11 mouse cellular contexts compared by ENCODE assay signal in genomic region chr3:69348197-69348920, GRCm38 (mm10). TPM values are rescaled to one million over a fixed set of nuclear protein-coding genes. Genes with fewer than 3 reads are reported as not detected.
A peak's percentile ranks its signal among the peaks of the same experiment; 100 is the strongest.
DNase-seq lines count a peak whose midpoint lies in the region; ATAC-seq and TF ChIP-seq lines count a peak whose summit lies in the region.
"Had no signal": no experiment of that assay in that cellular context is flagged by ENCODE, and none has a peak within 500 bp of the region (broad histone marks: within the 10 kb centered on the region; RNA-seq: fewer than 3 reads in every experiment).

No protein-coding gene starts in this region.

- H3K79me2 ChIP-seq in CH12.LX (replicated peaks; ENCODE audit: control insufficient read depth, extremely low read depth, insufficient read depth, poor library complexity, severe bottlenecking) = no peaks in the 10 kb centered on the region

- no peak for ATAC-seq in forebrain, postnatal 0 days
- no peak for ATAC-seq in forebrain, embryonic 16.5 days
- no peak for ATAC-seq in liver, embryonic 14.5 days (ENCODE audit: insufficient read depth)
- ATAC-seq in megakaryocyte-erythroid progenitor cell, adult 5-6 weeks (replicated peaks; ENCODE audit: low FRiP score, low TSS enrichment, poor library complexity, severe bottlenecking) = peak; percentile 40
- no peak for ATAC-seq in inflammation-experienced regulatory T-cells, adult 6 months

- TF ChIP-seq POLR2A in CH12.LX (IDR thresholded peaks at IDR 0.05; ENCODE audit: low read depth, low read length) = no peak

- H3K27me3 ChIP-seq in forebrain, postnatal 0 days (ENCODE audit: insufficient read depth, low read length) = no peaks in the 10 kb centered on the region
- no peaks in the 10 kb centered on the region for H3K27me3 ChIP-seq in forebrain, embryonic 16.5 days (replicated peaks; ENCODE audit: control insufficient read depth, insufficient read depth, low read length)
- H3K27me3 ChIP-seq in liver, embryonic 14.5 days (ENCODE audit: control insufficient read depth, insufficient read depth, low read length) = no peaks in the 10 kb centered on the region
- no peaks in the 10 kb centered on the region for H3K27me3 ChIP-seq in CH12.LX (replicated peaks)
- H3K27me3 ChIP-seq: midbrain, embryonic 12.5 days had no signal

- H3K4me3 ChIP-seq in forebrain, postnatal 0 days (ENCODE audit: low read depth, low read length) = no peak overlapping the region
- H3K4me3 ChIP-seq in forebrain, embryonic 16.5 days (replicated peaks; ENCODE audit: low read length) = no peak overlapping the region
- H3K4me3 ChIP-seq in liver, embryonic 14.5 days (ENCODE audit: insufficient read depth in 1 of 2, low read depth in 2 of 2, low read length in 2 of 2) = no peak overlapping the region
- H3K4me3 ChIP-seq in CH12.LX (replicated peaks in 1 of 3; ENCODE audit: low read depth in 2 of 3, low read length in 2 of 3, poor library complexity in 1 of 3) = no peak overlapping the region
- H3K4me3 ChIP-seq: midbrain, embryonic 12.5 days had no signal

- H3K4me1 ChIP-seq in forebrain, postnatal 0 days (ENCODE audit: insufficient read depth) = no peaks in the 10 kb centered on the region
- no peaks in the 10 kb centered on the region for H3K4me1 ChIP-seq in forebrain, embryonic 16.5 days (replicated peaks; ENCODE audit: control insufficient read depth, insufficient read depth, low read length)
- H3K4me1 ChIP-seq in liver, embryonic 14.5 days (replicated peaks; ENCODE audit: control insufficient read depth in 2 of 2, insufficient read depth in 2 of 2, low read length in 1 of 2) = peaks cover 3 to 15% of the 10 kb centered on the region in 2 experiments
- H3K4me1 ChIP-seq in CH12.LX (ENCODE audit: control insufficient read depth in 1 of 2, insufficient read depth in 2 of 2) = peaks cover 0 to 4% of the 10 kb centered on the region in 2 experiments; a peak in 2 of 4 replicates
- H3K4me1 ChIP-seq: midbrain, embryonic 12.5 days had no signal

- in situ Hi-C loops in CH12.LX (cut with MboI; ENCODE audit: low pct_ligation_motif_present, low pct_unique_long_range_greater_than_20kb, low sequenced_read_pairs) = no loop called here

- DNase-seq in forebrain, postnatal 0 days = no peak
- DNase-seq in liver, embryonic 14.5 days (ENCODE audit: low read depth in 3 of 3, low spot score in 3 of 3) = no peak
- DNase-seq in liver = no peak
- DNase-seq in CH12.LX (ENCODE audit: extremely low read depth) = peak; percentile 6
- DNase-seq in left cerebral cortex, adult 11 months (ENCODE audit: low spot score) = no peak
- DNase-seq: embryo, embryonic 11 days; kidney, adult 18-20 months had no signal

- 87% methylated on average over 11 of the region's 11 CpGs for WGBS in forebrain, postnatal 0 days
- WGBS in forebrain, embryonic 16.5 days = 88% methylated on average over 11 of the region's 11 CpGs
- WGBS in liver, embryonic 14.5 days (ENCODE audit: insufficient replicate concordance) = 73% methylated on average over 11 of the region's 11 CpGs

- H3K4me2 ChIP-seq in forebrain, postnatal 0 days (ENCODE audit: low read depth) = no peak overlapping the region
- no peak overlapping the region for H3K4me2 ChIP-seq in forebrain, embryonic 16.5 days (ENCODE audit: low read length)
- no peak overlapping the region for H3K4me2 ChIP-seq in liver, embryonic 14.5 days (ENCODE audit: low read depth)
- peak overlapping the region; percentile 64; the same call in 1 of the 2 replicates for H3K4me2 ChIP-seq in CH12.LX (ENCODE audit: insufficient read depth, low read depth, poor library complexity, severe bottlenecking)
- H3K4me2 ChIP-seq: midbrain, embryonic 12.5 days had no signal

- H3K9me3 ChIP-seq in forebrain, postnatal 0 days (ENCODE audit: low read length) = no peaks in the 10 kb centered on the region
- no peaks in the 10 kb centered on the region for H3K9me3 ChIP-seq in forebrain, embryonic 16.5 days (ENCODE audit: control insufficient read depth, low read length)
- no peaks in the 10 kb centered on the region for H3K9me3 ChIP-seq in liver, embryonic 14.5 days (ENCODE audit: control insufficient read depth, low read length)
- no peaks in the 10 kb centered on the region for H3K9me3 ChIP-seq in CH12.LX (replicated peaks; ENCODE audit: low read length)
- H3K9me3 ChIP-seq: midbrain, embryonic 12.5 days had no signal

- TF ChIP-seq EP300 in liver, embryonic 14.5 days (IDR thresholded peaks at IDR 0.05; ENCODE audit: low read depth) = no peak
- no peak for TF ChIP-seq EP300 in CH12.LX (IDR thresholded peaks at IDR 0.05; ENCODE audit: low read length)

- peak; percentile 56 for TF ChIP-seq RAD21 in CH12.LX (IDR thresholded peaks at IDR 0.05; ENCODE audit: low read depth, low read length)

- H3K27ac ChIP-seq in forebrain, postnatal 0 days (ENCODE audit: low read depth, low read length) = no peak overlapping the region
- H3K27ac ChIP-seq in forebrain, embryonic 16.5 days (ENCODE audit: low read length) = no peak overlapping the region
- no peak overlapping the region for H3K27ac ChIP-seq in liver, embryonic 14.5 days
- H3K27ac ChIP-seq in CH12.LX (ENCODE audit: insufficient read depth, low read depth) = no peak overlapping the region
- H3K27ac ChIP-seq: midbrain, embryonic 12.5 days had no signal

- no peak overlapping the region for H3K9ac ChIP-seq in forebrain, postnatal 0 days
- H3K9ac ChIP-seq in forebrain, embryonic 16.5 days (replicated peaks; ENCODE audit: low read depth, low read length) = no peak overlapping the region
- H3K9ac ChIP-seq in liver, embryonic 14.5 days (replicated peaks) = no peak overlapping the region
- H3K9ac ChIP-seq in CH12.LX (ENCODE audit: insufficient read depth, low read depth) = no peak overlapping the region
- H3K9ac ChIP-seq: midbrain, embryonic 12.5 days had no signal

- H3K36me3 ChIP-seq in forebrain, postnatal 0 days (ENCODE audit: insufficient read depth) = no peaks in the 10 kb centered on the region
- no peaks in the 10 kb centered on the region for H3K36me3 ChIP-seq in forebrain, embryonic 16.5 days (ENCODE audit: control insufficient read depth, insufficient read depth)
- no peaks in the 10 kb centered on the region for H3K36me3 ChIP-seq in liver, embryonic 14.5 days (replicated peaks; ENCODE audit: control insufficient read depth, insufficient read depth, low read depth)
- no peaks in the 10 kb centered on the region for H3K36me3 ChIP-seq in CH12.LX (replicated peaks in 1 of 2; ENCODE audit: control insufficient read depth in 1 of 2, insufficient read depth in 1 of 2, low read length in 1 of 2)
- H3K36me3 ChIP-seq: midbrain, embryonic 12.5 days had no signal

- peak; percentile 44 for TF ChIP-seq CTCF in forebrain, postnatal 0 days (IDR thresholded peaks at IDR 0.05; ENCODE audit: low read depth)
- peak; percentile 28; the same call in 1 of the 2 replicates for TF ChIP-seq CTCF in liver, embryonic 14.5 days (IDR thresholded peaks at IDR 0.05; ENCODE audit: low read depth)
- peak in 1 of 2 experiments; percentile 67; a peak in 2 of 4 replicates for TF ChIP-seq CTCF in CH12.LX (conservative IDR thresholded peaks at IDR 0.05 in 1 of 2, IDR thresholded peaks at IDR 0.05 in 1 of 2; ENCODE audit: low read depth in 2 of 2, low read length in 2 of 2)

- dilution Hi-C loops in CH12.LX (cut with MboI; ENCODE audit: extremely low pct_ligation_motif_present, extremely low pct_unique_long_range_greater_than_20kb, low sequenced_read_pairs) = no loop called here

TF ChIP-seq in CH12.LX, 34 proteins besides CTCF, POLR2A, EP300 and RAD21:
- no peak for TF ChIP-seq GABPA (IDR thresholded peaks at IDR 0.05; ENCODE audit: insufficient replicate concordance, low read depth, low read length)
- TF ChIP-seq UBTF (IDR thresholded peaks at IDR 0.05; ENCODE audit: low read depth, low read length) = no peak
- TF ChIP-seq CHD1 (IDR thresholded peaks at IDR 0.05; ENCODE audit: low read depth, low read length) = no peak
- TF ChIP-seq BHLHE40 (IDR thresholded peaks at IDR 0.05; ENCODE audit: low read depth, low read length) = no peak
- TF ChIP-seq ELF1 (IDR thresholded peaks at IDR 0.05; ENCODE audit: low read depth, low read length) = no peak
- no peak for TF ChIP-seq NELFE (IDR thresholded peaks at IDR 0.05; ENCODE audit: low read depth, low read length)
- no peak for TF ChIP-seq HCFC1 (IDR thresholded peaks at IDR 0.05; ENCODE audit: low read depth, low read length)
- no peak for TF ChIP-seq NRF1 (IDR thresholded peaks at IDR 0.05; ENCODE audit: low read depth, low read length)
- TF ChIP-seq ZMIZ1 (IDR thresholded peaks at IDR 0.05; ENCODE audit: low read depth, low read length) = no peak
- no peak for TF ChIP-seq CHD2 (IDR thresholded peaks at IDR 0.05; ENCODE audit: low read length)
- peak; percentile 52 for TF ChIP-seq SMC3 (IDR thresholded peaks at IDR 0.05; ENCODE audit: low read depth, low read length)
- TF ChIP-seq ZNF384 (IDR thresholded peaks at IDR 0.05; ENCODE audit: low read depth, low read length) = peak; percentile 87
- no peak for TF ChIP-seq ETS1 (conservative IDR thresholded peaks at IDR 0.05; ENCODE audit: low read depth, low read length)
- no peak for TF ChIP-seq E2F4 (IDR thresholded peaks at IDR 0.05; ENCODE audit: insufficient replicate concordance, low read depth, low read length)
TF ChIP-seq in CH12.LX: peak in this region for 2.

RNA-seq across cellular contexts. Expression of gene Ppm1l, which starts 31.7 kb away (rescaled TPM):
- 21.6 and 27.6 TPM in 2 replicates for total RNA-seq in forebrain, postnatal 0 days (2014; rRNA removed)
- polyA plus RNA-seq in forebrain, postnatal 0 days (2015; fragmentation: Nextera tagmentation; extraction: Ambion mirVana) = 13.2 and 19.2 TPM in 2 replicates
- 24.4 and 27.8 TPM in 2 replicates for polyA plus RNA-seq in forebrain, embryonic 16.5 days (2015; fragmentation: Nextera tagmentation; extraction: Ambion mirVana)
- polyA plus RNA-seq in liver, embryonic 14.5 days (2012; rRNA removed) = 1.9 and 2.4 TPM in 2 replicates
- 3.7 and 5.6 TPM in 2 replicates for polyA plus RNA-seq in liver, embryonic 14.5 days (2014; fragmentation: Nextera tagmentation; extraction: Ambion mirVana)
- 0.34 and 0.68 TPM in 2 replicates for total RNA-seq in CH12.LX (2012; rRNA removed)
- total RNA-seq in CH12.LX (2014; rRNA removed) = 1.7 TPM in 2 replicates
- polyA plus RNA-seq in CH12.LX (2012; ENCODE audit: insufficient read length, low read depth) = 2.0 and 2.4 TPM in 2 replicates
- total RNA-seq in megakaryocyte-erythroid progenitor cell, adult 5-6 weeks (2014; fragmentation: Nextera tagmentation) = 13.9 and 23.2 TPM in 2 replicates
- 9.5 and 12.9 TPM in 2 replicates for total RNA-seq in megakaryocyte-erythroid progenitor cell, adult 5-6 weeks (2017)
- polyA plus RNA-seq in inflammation-experienced regulatory T-cells, adult 6 months (2017; shearing (Covaris generic)) = 1 to 10 TPM in 2 of 3 experiments, under 1 TPM in 1; 0.06 to 4.4 (median 3.0) TPM
